Mouse (Mus musculus) intestine, embryonic 16.5 days (tissue): ENCODE results near the gene Fntb. TPM values are rescaled to one million over a fixed set of nuclear protein-coding genes. Genes with fewer than 3 reads are reported as not detected.
A peak's percentile ranks its signal among the peaks of the same experiment; 100 is the strongest.

Experiments
- ATAC-seq: fragments of 200-750 bp; cut with Nextera tagmentation; 2 replicates; pipeline ENCODE4 v1.8.0; 2017; ENCODE audit warnings: moderate TSS enrichment, moderate library complexity
- H3K27ac ChIP-seq: fragments of 300-500 bp; sonication (generic); 2 replicates; pipeline ENCODE4 v1.5.1; 2014; ENCODE audit warnings: mild to moderate bottlenecking, low read length
- H3K27me3 ChIP-seq: fragments of 300-500 bp; sonication (generic); replicated peaks from 2 replicates; pipeline ENCODE4 v1.6.1; 2014; ENCODE audit warnings: low read length, control low read depth, mixed read lengths; ENCODE audit not compliant: control insufficient read depth, insufficient read depth
- H3K36me3 ChIP-seq: fragments of 300-500 bp; sonication (generic); 2 replicates; pipeline ENCODE4 v1.6.1; 2014; ENCODE audit warnings: low read length, control low read depth; ENCODE audit not compliant: control insufficient read depth, insufficient read depth
- H3K4me1 ChIP-seq: fragments of 300-500 bp; sonication (generic); 2 replicates; pipeline ENCODE4 v1.6.1; 2014; ENCODE audit warnings: low read length, control low read depth, mixed read lengths; ENCODE audit not compliant: control insufficient read depth, insufficient read depth
- H3K4me2 ChIP-seq: fragments of 300-500 bp; sonication (generic); 2 replicates; pipeline ENCODE4 v1.6.1; 2014; ENCODE audit warnings: low read depth, low read length, control low read depth
- H3K4me3 ChIP-seq: fragments of 300-500 bp; sonication (generic); 2 replicates; pipeline ENCODE4 v1.5.1; 2014; ENCODE audit warnings: mild to moderate bottlenecking, low read length
- H3K9ac ChIP-seq: fragments of 300-500 bp; sonication (generic); 2 replicates; pipeline ENCODE4 v1.6.1; 2014; ENCODE audit warnings: low read depth, low read length
- H3K9me3 ChIP-seq: fragments of 300-500 bp; sonication (generic); 2 replicates; pipeline ENCODE4 v1.6.1; 2016; ENCODE audit warnings: low read length, control low read depth; ENCODE audit not compliant: control insufficient read depth
- WGBS: fragments of 180-500 bp; shearing (Covaris S2); extraction: QIAGEN DNeasy Blood & Tissue Kit; methylation state at CpG from one replicate; pipeline ENCODE4 v1.1.7; 2014; 5-methylcytosine and 5-hydroxymethylcytosine counted together
- polyA plus RNA-seq: library from polyadenylated mRNA; unstranded; fragments of >200 nt; fragmentation: Nextera tagmentation; extraction: Ambion mirVana; gene quantifications from 2 replicates; pipeline ENCODE4 v1.2.1, GENCODE M21; 2015

Fntb gene
- polyA plus RNA-seq, 1 experiment from 2014 or later, result 29.5 TPM

GRCm38 (mm10) chr12:76807796-76808195, 42.4 kb downstream of the Fntb start:
- no peak overlapping the region for H3K4me2 ChIP-seq
- no peak for ATAC-seq
- H3K27me3 ChIP-seq, result no peaks in the 10 kb centered on the region
- H3K36me3 ChIP-seq, result no peaks in the 10 kb centered on the region
- H3K4me1 ChIP-seq, result no peaks in the 10 kb centered on the region
- 83% methylated on average over 10 of the region's 10 CpGs for WGBS
- no peak overlapping the region for H3K4me3 ChIP-seq
- H3K9ac ChIP-seq, result no peak overlapping the region
- no peak overlapping the region for H3K27ac ChIP-seq
- H3K9me3 ChIP-seq, result no peaks in the 10 kb centered on the region

GRCm38 (mm10) chr12:76810491-76810890, 45.1 kb downstream of the Fntb start:
- Histone ChIP-seq H3K4me1 (no peaks in the 10 kb centered on the region), H3K4me2 (no peak overlapping the region), H3K36me3 (no peaks in the 10 kb centered on the region), H3K4me3 (no peak overlapping the region), H3K27ac (no peak overlapping the region), H3K27me3 (no peaks in the 10 kb centered on the region), H3K9me3 (no peaks in the 10 kb centered on the region), H3K9ac (no peak overlapping the region)
- WGBS, result 92% methylated on average over 5 of the region's 5 CpGs
- no peak for ATAC-seq

- Histone ChIP-seq H3K4me3 (no peak overlapping the region), H3K9me3 (no peaks in the 10 kb centered on the region), H3K27ac (no peak overlapping the region), H3K9ac (no peak overlapping the region), H3K4me2 (no peak overlapping the region), H3K27me3 (no peaks in the 10 kb centered on the region), H3K36me3 (no peaks in the 10 kb centered on the region), H3K4me1 (no peaks in the 10 kb centered on the region)
- ATAC-seq, result no peak
- 89% methylated on average over 4 of the region's 4 CpGs for WGBS
Measured at GRCm38 (mm10) chr12:76811006-76811405, 45.6 kb downstream of the Fntb start.

DNA sequence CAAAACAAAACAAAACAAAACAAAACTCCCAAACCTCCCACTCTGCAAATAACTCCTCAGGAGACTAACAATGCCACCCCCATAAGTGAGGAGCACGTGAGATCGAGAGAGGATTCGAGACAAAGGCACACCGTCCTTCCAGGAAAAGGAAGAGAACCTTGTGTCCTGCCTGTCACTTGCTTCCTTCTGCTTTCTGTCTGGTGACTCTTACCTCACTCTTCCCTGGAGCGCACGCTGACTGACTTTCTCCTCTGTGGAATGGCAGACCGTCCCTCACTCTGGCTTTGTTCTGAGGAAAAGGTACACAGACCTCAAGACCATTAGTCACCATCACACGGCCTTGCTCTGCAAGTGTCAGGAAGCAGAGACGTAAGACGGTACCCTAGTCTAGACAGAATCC, 48.2 kb downstream of the Fntb start:
- no peak overlapping the region for H3K4me2 ChIP-seq
- H3K27ac ChIP-seq, result no peak overlapping the region
- H3K36me3 ChIP-seq, result no peaks in the 10 kb centered on the region
- ATAC-seq, result no peak
- WGBS, result 62% methylated on average over 10 of the region's 10 CpGs
- no peaks in the 10 kb centered on the region for H3K9me3 ChIP-seq
- H3K9ac ChIP-seq, result no peak overlapping the region
- no peak overlapping the region for H3K4me3 ChIP-seq
- peaks cover 7% of the 10 kb centered on the region; the same call in 1 of the 2 replicates for H3K4me1 ChIP-seq
- H3K27me3 ChIP-seq, result no peaks in the 10 kb centered on the region

GRCm38 (mm10) chr12:76814120-76814519, 48.7 kb downstream of the Fntb start:
- no peak overlapping the region for H3K27ac ChIP-seq
- H3K9me3 ChIP-seq, result no peaks in the 10 kb centered on the region
- no peak overlapping the region for H3K4me3 ChIP-seq
- H3K36me3 ChIP-seq, result no peaks in the 10 kb centered on the region
- no peaks in the 10 kb centered on the region for H3K27me3 ChIP-seq
- H3K4me2 ChIP-seq, result no peak overlapping the region
- WGBS, result 74% methylated on average over 2 of the region's 2 CpGs
- peaks cover 12% of the 10 kb centered on the region; the same call in 1 of the 2 replicates for H3K4me1 ChIP-seq
- H3K9ac ChIP-seq, result no peak overlapping the region
- no peak for ATAC-seq

DNA sequence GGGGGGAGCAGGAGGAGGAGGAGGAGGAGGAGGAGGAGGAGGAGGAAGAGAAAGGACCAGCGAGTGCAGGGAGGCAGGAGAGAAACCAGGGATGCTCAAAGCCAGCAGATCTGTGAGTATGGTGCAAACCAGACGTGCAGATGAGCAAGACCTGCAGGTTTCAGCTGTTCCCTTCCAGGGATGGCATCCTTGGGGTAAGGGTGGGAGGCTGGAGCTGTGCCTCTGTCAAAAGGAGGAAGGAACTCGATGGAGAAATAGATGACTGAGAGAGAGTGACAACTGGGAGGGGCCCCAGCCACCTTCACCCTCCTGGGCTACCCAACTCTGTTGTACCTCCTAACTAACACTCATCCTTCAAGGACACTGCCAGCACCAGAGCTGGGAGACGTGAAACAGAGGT, 51.3 kb downstream of the Fntb start:
- no peak overlapping the region for H3K27ac ChIP-seq

GRCm38 (mm10) chr12:76817176-76817575, 51.8 kb downstream of the Fntb start:
- Histone ChIP-seq H3K4me1 (peaks cover 35% of the 10 kb centered on the region), H3K4me2 (no peak overlapping the region), H3K9ac (no peak overlapping the region), H3K4me3 (no peak overlapping the region), H3K27me3 (no peaks in the 10 kb centered on the region), H3K27ac (no peak overlapping the region), H3K9me3 (no peaks in the 10 kb centered on the region), H3K36me3 (no peaks in the 10 kb centered on the region)
- 60% methylated on average over 4 of the region's 4 CpGs for WGBS
- no peak for ATAC-seq

More for the DNA sequence above, 51.3 kb downstream of the Fntb start:
- H3K9ac ChIP-seq, result no peak overlapping the region
- no peaks in the 10 kb centered on the region for H3K27me3 ChIP-seq
- ATAC-seq, result no peak
- no peaks in the 10 kb centered on the region for H3K36me3 ChIP-seq
- H3K4me3 ChIP-seq, result no peak overlapping the region
- 56% methylated on average over 4 of the region's 4 CpGs for WGBS
- H3K4me1 ChIP-seq, result peaks cover 32% of the 10 kb centered on the region
- no peak overlapping the region for H3K4me2 ChIP-seq
- H3K9me3 ChIP-seq, result no peaks in the 10 kb centered on the region

DNA sequence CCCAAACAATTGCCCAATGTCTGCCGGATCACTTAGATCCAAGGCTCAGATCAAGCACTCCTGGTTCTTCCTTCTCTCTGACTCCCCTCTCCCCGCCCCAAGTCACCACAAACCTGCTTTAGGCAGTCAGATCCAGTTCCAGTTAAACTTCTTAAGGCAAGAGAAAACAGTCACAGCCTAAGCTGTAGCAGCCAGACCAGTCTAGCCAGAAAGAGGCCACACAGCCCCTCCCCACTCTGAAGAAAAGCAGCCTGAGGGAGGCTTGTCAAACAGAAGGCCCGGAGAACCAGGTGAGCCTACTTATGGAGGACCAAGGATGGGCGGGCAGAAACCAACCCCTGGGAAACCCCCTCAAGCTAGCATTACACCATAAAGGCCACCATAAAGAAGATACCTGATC, 52.7 kb downstream of the Fntb start:
- 44% methylated on average over 4 of the region's 4 CpGs for WGBS
- no peaks in the 10 kb centered on the region for H3K36me3 ChIP-seq
- H3K27ac ChIP-seq, result 0 out of 2 replicates have a peak overlapping the region, but pooled peaks have one; percentile 25
- peaks cover 35% of the 10 kb centered on the region for H3K4me1 ChIP-seq
- H3K27me3 ChIP-seq, result no peaks in the 10 kb centered on the region
- ATAC-seq, result peak; percentile 42
- H3K4me2 ChIP-seq, result no peak overlapping the region
- no peak overlapping the region for H3K4me3 ChIP-seq
- H3K9me3 ChIP-seq, result no peaks in the 10 kb centered on the region
- no peak overlapping the region; the same call in 1 of the 2 replicates for H3K9ac ChIP-seq

DNA sequence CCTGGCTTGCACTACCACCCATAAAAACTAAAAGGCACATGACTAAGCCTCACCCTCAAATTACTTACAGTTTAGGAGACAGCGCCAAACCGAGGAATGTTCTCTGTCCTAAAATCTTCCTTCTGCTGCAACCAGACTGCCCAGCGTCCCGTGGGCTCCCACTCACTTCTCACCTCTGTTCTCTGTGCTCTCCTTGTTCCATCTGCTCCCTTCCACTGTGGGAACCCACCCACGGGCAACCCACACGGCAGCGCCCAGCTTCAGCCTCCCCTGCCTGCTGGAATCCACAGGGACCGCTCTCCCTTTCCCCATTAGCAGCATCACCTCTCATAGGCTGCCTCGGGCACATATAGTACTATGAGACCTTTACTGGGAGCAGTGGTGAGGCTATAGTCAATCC, 53.5 kb downstream of the Fntb start:
- no peak for ATAC-seq
- H3K9me3 ChIP-seq, result no peaks in the 10 kb centered on the region
- 75% methylated on average over 9 of the region's 9 CpGs for WGBS
- no peak overlapping the region for H3K4me2 ChIP-seq
- peaks cover 35% of the 10 kb centered on the region for H3K4me1 ChIP-seq
- no peak overlapping the region for H3K27ac ChIP-seq
- H3K4me3 ChIP-seq, result no peak overlapping the region
- H3K9ac ChIP-seq, result no peak overlapping the region; the same call in 1 of the 2 replicates
- H3K36me3 ChIP-seq, result no peaks in the 10 kb centered on the region
- no peaks in the 10 kb centered on the region for H3K27me3 ChIP-seq

GRCm38 (mm10) chr12:76819816-76820215, 54.4 kb downstream of the Fntb start:
- Histone ChIP-seq H3K4me2 (peak overlapping the region; percentile 98; the same call in 1 of the 2 replicates), H3K4me3 (no peak overlapping the region), H3K4me1 (peaks cover 35% of the 10 kb centered on the region), H3K27me3 (no peaks in the 10 kb centered on the region), H3K27ac (peak overlapping the region; percentile 15; the same call in 1 of the 2 replicates), H3K9me3 (no peaks in the 10 kb centered on the region), H3K36me3 (no peaks in the 10 kb centered on the region), H3K9ac (no peak overlapping the region)
- ATAC-seq, result no peak
- WGBS, result 56% methylated on average over 6 of the region's 6 CpGs
